Mouse (Mus musculus) liver, embryonic 16.5 days (tissue): ENCODE data around the gene Gm45713. TPM values are rescaled to one million over a fixed set of nuclear protein-coding genes. Genes with fewer than 3 reads are reported as not detected.
A peak's percentile ranks its signal among the peaks of the same experiment; 100 is the strongest.

Source experiments
- ATAC-seq: fragments of 200-750 bp; cut with Nextera tagmentation; 2 replicates; pipeline ENCODE4 v1.8.0; 2017; ENCODE audit warnings: low read depth, mild to moderate bottlenecking, moderate number of reproducible peaks, moderate library complexity
- H3K27ac ChIP-seq: fragments of 300-500 bp; sonication (generic); 2 replicates; pipeline ENCODE4 v1.5.1; 2014; ENCODE audit warnings: mild to moderate bottlenecking, low read length
- H3K27me3 ChIP-seq: fragments of 300-500 bp; sonication (generic); 2 replicates; pipeline ENCODE4 v1.6.1; 2014; ENCODE audit warnings: low read depth, low read length, mixed read lengths; ENCODE audit not compliant: control insufficient read depth, insufficient read depth
- H3K36me3 ChIP-seq: fragments of 300-500 bp; sonication (generic); 2 replicates; pipeline ENCODE4 v1.6.1; 2014; ENCODE audit warnings: mild to moderate bottlenecking; ENCODE audit not compliant: control insufficient read depth, insufficient read depth
- H3K4me1 ChIP-seq: fragments of 300-500 bp; sonication (generic); 2 replicates; pipeline ENCODE4 v1.6.1; 2014; ENCODE audit warnings: low read depth, low read length, mixed read lengths; ENCODE audit not compliant: control insufficient read depth
- H3K4me2 ChIP-seq: fragments of 300-500 bp; sonication (generic); 2 replicates; pipeline ENCODE4 v1.6.1; 2014; ENCODE audit warnings: low read depth, low read length, mixed read lengths
- H3K4me3 ChIP-seq: fragments of 300-500 bp; sonication (generic); 2 replicates; pipeline ENCODE4 v1.5.1; 2014; ENCODE audit warnings: low read depth, mild to moderate bottlenecking, low read length
- H3K9ac ChIP-seq: fragments of 300-500 bp; sonication (generic); 2 replicates; pipeline ENCODE4 v1.6.1; 2014; ENCODE audit warnings: low read depth, low read length
- H3K9me3 ChIP-seq: fragments of 300-500 bp; sonication (generic); replicated peaks from 2 replicates; pipeline ENCODE4 v1.6.1; 2016; ENCODE audit warnings: low read length; ENCODE audit not compliant: control insufficient read depth
- WGBS: fragments of 180-500 bp; shearing (Covaris S2); extraction: QIAGEN DNeasy Blood & Tissue Kit; methylation state at CpG from one replicate; pipeline ENCODE4 v1.1.7; 2014; ENCODE audit not compliant: insufficient replicate concordance; 5-methylcytosine and 5-hydroxymethylcytosine counted together
- polyA plus RNA-seq: library from polyadenylated mRNA; unstranded; fragments of >200 nt; fragmentation: Nextera tagmentation; extraction: Ambion mirVana; gene quantifications from 2 replicates; pipeline ENCODE4 v1.2.1, GENCODE M21; 2015

The Gm45713 gene
- polyA plus RNA-seq, 1 experiment from 2014 or later: not detected

GRCm38 (mm10) chr7:45150321-45150720 lies 14.3 kb upstream of the Gm45713 start:
- Histone ChIP-seq H3K9me3 (no peaks in the 10 kb centered on the region), H3K4me2 (no peak overlapping the region), H3K9ac (no peak overlapping the region), H3K27ac (no peak overlapping the region), H3K4me1 (peaks cover 6% of the 10 kb centered on the region), H3K4me3 (no peak overlapping the region), H3K36me3 (no peaks in the 10 kb centered on the region), H3K27me3 (no peaks in the 10 kb centered on the region)
- WGBS: 64% methylated on average over 4 of the region's 4 CpGs
- no peak for ATAC-seq

GRCm38 (mm10) chr7:45149545-45149944 lies 13.5 kb upstream of the Gm45713 start:
- 75% methylated on average over 6 of the region's 6 CpGs for WGBS
- H3K27me3 ChIP-seq: no peaks in the 10 kb centered on the region
- H3K9me3 ChIP-seq: no peaks in the 10 kb centered on the region
- no peaks in the 10 kb centered on the region for H3K36me3 ChIP-seq
- H3K4me2 ChIP-seq: no peak overlapping the region
- no peak overlapping the region for H3K27ac ChIP-seq
- no peak for ATAC-seq
- H3K9ac ChIP-seq: no peak overlapping the region
- peaks cover under 1% of the 10 kb centered on the region for H3K4me1 ChIP-seq
- no peak overlapping the region for H3K4me3 ChIP-seq

DNA sequence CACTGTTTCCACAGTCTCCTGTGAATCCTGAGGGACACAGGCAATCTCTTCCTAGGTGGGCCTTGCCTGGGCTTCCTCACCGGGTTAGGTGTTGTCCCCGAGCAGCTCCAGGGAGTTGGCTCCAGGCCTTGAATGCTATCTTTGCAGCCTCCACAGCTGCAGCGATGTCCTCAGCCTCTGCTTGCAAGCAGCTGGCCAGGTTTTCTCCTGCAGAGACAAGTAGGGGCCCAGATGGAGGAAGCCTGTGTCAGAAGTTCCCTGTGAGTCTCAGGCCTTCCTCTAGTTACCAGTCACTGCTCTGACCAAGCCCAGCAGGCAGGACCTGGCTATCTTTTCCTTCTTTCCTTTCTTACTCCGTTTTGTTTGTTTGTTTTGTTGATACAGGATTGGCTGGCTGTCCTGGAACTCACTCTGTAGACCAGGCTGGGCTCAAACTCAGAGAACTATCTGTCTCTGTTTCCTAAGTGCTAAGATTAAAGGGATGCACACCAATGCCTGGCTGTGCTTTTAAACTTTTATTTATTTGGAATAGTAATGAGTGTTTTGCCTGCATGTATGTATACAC lies 12.6 kb upstream of the Gm45713 start:
- Histone ChIP-seq H3K27ac (no peak overlapping the region), H3K4me2 (no peak overlapping the region), H3K9me3 (no peaks in the 10 kb centered on the region), H3K27me3 (no peaks in the 10 kb centered on the region), H3K4me3 (no peak overlapping the region), H3K36me3 (no peaks in the 10 kb centered on the region), H3K9ac (no peak overlapping the region), H3K4me1 (no peaks in the 10 kb centered on the region; the same call in none of the 2 replicates)
- ATAC-seq: no peak
- WGBS: 52% methylated on average over 4 of the region's 4 CpGs

DNA sequence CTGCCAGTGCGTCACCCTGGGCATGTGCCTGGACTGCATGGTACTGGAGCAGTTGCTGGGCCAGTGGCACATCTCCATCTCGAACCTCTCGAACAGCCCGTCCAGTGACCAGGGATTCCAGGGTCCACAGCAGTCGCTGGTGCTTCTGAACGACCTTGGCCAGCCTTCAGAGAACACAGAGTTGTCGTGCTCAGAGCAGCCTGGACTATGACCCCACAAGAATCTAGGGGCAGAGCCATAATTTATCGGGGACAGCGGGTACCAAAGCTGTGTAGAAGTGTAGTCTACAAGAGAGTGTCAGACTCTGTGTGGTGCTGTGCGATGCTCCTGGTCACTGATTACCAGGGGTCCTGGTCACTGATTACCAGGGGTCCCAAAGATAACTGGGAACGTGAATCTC lies 11.9 kb upstream of the Gm45713 start:
- WGBS: 66% methylated on average over 11 of the region's 11 CpGs
- Histone ChIP-seq H3K4me2 (no peak overlapping the region), H3K27me3 (no peaks in the 10 kb centered on the region), H3K9ac (peak overlapping the region; percentile 1; the same call in 1 of the 2 replicates), H3K4me1 (no peaks in the 10 kb centered on the region; the same call in none of the 2 replicates), H3K9me3 (no peaks in the 10 kb centered on the region), H3K36me3 (no peaks in the 10 kb centered on the region; the same call in 1 of the 2 replicates), H3K27ac (no peak overlapping the region; the same call in 1 of the 2 replicates), H3K4me3 (no peak overlapping the region)
- ATAC-seq: peak; percentile 62

DNA sequence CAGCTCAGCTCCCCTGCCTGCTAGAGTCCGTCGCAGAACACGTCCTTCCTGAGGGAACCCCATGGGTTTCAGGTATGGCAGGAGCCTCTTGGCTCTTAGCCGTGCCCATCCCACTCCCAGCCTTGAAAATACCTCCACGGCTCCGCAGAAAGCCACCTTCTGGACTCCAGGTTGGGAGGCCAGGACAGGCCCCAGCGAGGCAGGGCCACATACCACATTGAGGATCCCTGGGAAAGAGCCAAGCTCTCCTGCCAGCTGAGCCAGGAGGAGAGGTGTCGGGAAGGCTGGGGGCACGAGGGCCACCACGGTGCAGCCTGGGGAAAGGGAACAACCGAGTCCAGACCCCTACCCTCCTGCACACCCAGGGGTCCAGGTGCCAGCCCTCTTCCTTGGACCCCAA lies 11.2 kb upstream of the Gm45713 start:
- no peak overlapping the region for H3K4me2 ChIP-seq
- H3K36me3 ChIP-seq: no peaks in the 10 kb centered on the region; the same call in 1 of the 2 replicates
- no peak for ATAC-seq
- no peaks in the 10 kb centered on the region; the same call in none of the 2 replicates for H3K4me1 ChIP-seq
- H3K27ac ChIP-seq: no peak overlapping the region
- 87% methylated on average over 11 of the region's 11 CpGs for WGBS
- peak overlapping the region; percentile 1; the same call in 1 of the 2 replicates for H3K9ac ChIP-seq
- H3K9me3 ChIP-seq: no peaks in the 10 kb centered on the region
- no peaks in the 10 kb centered on the region for H3K27me3 ChIP-seq
- no peak overlapping the region for H3K4me3 ChIP-seq

DNA sequence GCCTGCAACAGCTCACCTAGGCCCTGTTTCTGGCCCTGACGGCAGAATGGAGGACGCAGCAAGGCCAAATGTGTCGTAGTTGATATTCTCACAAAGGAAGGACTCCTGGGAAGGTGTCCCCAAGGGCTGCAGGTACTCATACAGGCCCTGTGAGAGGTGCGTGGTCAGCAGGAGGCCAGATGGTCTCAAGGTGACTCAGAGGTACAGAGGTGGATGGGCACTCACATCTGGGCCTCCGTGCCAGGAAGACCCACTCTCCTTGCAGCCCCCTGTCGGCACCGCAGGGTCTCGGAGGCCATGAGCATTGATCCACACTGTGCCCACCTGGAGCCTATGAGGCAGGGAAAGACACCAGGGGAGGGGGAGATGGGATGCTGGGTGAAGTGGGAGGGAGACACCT lies 9.4 kb upstream of the Gm45713 start:
- no peaks in the 10 kb centered on the region for H3K27me3 ChIP-seq
- H3K4me3 ChIP-seq: no peak overlapping the region
- no peaks in the 10 kb centered on the region for H3K9me3 ChIP-seq
- 85% methylated on average over 8 of the region's 8 CpGs for WGBS
- H3K27ac ChIP-seq: no peak overlapping the region
- ATAC-seq: no peak
- no peak overlapping the region for H3K4me2 ChIP-seq
- H3K4me1 ChIP-seq: no peaks in the 10 kb centered on the region; the same call in none of the 2 replicates
- no peaks in the 10 kb centered on the region; the same call in 1 of the 2 replicates for H3K36me3 ChIP-seq
- no peak overlapping the region for H3K9ac ChIP-seq

GRCm38 (mm10) chr7:45144368-45145174 lies 8.5 kb upstream of the Gm45713 start:
- Histone ChIP-seq H3K4me2 (no peak overlapping the region), H3K4me3 (no peak overlapping the region), H3K27ac (no peak overlapping the region), H3K9ac (no peak overlapping the region), H3K27me3 (no peaks in the 10 kb centered on the region), H3K9me3 (no peaks in the 10 kb centered on the region), H3K36me3 (no peaks in the 10 kb centered on the region; the same call in 1 of the 2 replicates), H3K4me1 (no peaks in the 10 kb centered on the region; the same call in 1 of the 2 replicates)
- ATAC-seq: no peak
- WGBS: 77% methylated on average over 13 of the region's 13 CpGs

DNA sequence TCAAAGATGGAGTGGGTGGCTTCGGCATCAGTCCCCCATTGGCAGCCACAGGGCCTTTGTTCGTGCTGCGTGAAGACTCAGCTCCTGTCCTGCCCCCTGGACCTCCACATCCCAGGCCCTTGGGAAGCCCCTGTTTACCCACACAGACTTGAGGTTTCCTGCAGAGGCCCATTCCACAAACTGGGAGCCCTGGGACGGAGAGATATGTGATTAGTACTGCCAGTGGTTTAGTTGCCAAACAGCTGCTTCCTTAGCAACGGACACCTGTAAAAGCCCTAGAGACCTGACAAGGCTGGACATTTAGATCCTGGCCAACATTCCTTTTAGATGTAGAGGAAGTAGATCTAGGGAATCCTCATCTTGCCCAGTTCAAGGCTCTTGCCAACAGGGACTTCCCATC lies 5.9 kb upstream of the Gm45713 start:
- H3K36me3 ChIP-seq: no peaks in the 10 kb centered on the region; the same call in 1 of the 2 replicates
- no peaks in the 10 kb centered on the region for H3K9me3 ChIP-seq
- ATAC-seq: no peak
- H3K4me1 ChIP-seq: peaks cover 18% of the 10 kb centered on the region
- H3K27me3 ChIP-seq: no peaks in the 10 kb centered on the region
- WGBS: 77% methylated on average over 5 of the region's 5 CpGs
- no peak overlapping the region for H3K27ac ChIP-seq
- no peak overlapping the region for H3K9ac ChIP-seq
- H3K4me3 ChIP-seq: no peak overlapping the region
- H3K4me2 ChIP-seq: no peak overlapping the region

DNA sequence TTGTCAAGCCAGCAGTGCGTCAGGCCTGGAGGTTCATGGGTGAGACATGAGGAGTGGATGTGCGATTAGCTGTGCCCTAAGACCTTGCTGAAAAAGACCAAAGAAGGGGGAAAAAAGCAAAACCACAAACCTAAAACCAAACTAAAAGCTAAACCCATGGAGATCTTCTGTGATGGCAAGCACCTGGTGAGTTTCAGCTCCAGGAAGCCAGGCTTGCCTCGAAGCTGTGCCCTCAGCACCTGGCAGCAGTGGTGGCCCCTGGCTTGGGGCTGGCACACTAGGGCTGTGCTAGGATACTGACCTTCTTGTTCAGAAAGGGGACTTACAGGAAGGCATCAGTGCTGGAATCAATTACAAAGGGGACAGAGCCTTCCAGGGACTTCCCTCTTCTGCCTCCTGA lies 5.3 kb upstream of the Gm45713 start:
- Histone ChIP-seq H3K4me3 (no peak overlapping the region), H3K4me2 (no peak overlapping the region), H3K9ac (no peak overlapping the region), H3K4me1 (peaks cover 21% of the 10 kb centered on the region), H3K27me3 (no peaks in the 10 kb centered on the region), H3K36me3 (no peaks in the 10 kb centered on the region; the same call in 1 of the 2 replicates), H3K27ac (no peak overlapping the region), H3K9me3 (no peaks in the 10 kb centered on the region)
- WGBS: 74% methylated on average over 3 of the region's 3 CpGs
- no peak for ATAC-seq
